Mouse (Mus musculus) MEL (cell line): ENCODE results near the gene Car6. TPM values are rescaled to one million over a fixed set of nuclear protein-coding genes. Genes with fewer than 3 reads are reported as not detected.

Experiments
- DNase-seq: peaks from one replicate; pipeline ENCODE4 v3.0.0; 2011; ENCODE audit warnings: low read depth, low spot score
- H3K27ac ChIP-seq: 2 replicates; pipeline ENCODE4 v1.5.1; 2012; ENCODE audit warnings: low read depth, mild to moderate bottlenecking, control low read depth, low read length, moderate library complexity; ENCODE audit not compliant: control insufficient read depth
- H3K27me3 ChIP-seq, 2 experiments: fragments of 150-350 bp in 1 of 2; sonication (generic) in 1 of 2; 2 replicates each; pipeline ENCODE4 v1.6.1; 2012; ENCODE audit warnings: low read length in 2 of 2, mild to moderate bottlenecking in 2 of 2, improper control_type of control experiment in 1 of 2, moderate library complexity in 1 of 2; ENCODE audit not compliant: insufficient read depth in 2 of 2, control insufficient read depth in 1 of 2
- H3K36me3 ChIP-seq, 2 experiments: 2 replicates each; pipeline ENCODE4 v1.6.1; 2012 to 2014; ENCODE audit warnings: low read length in 2 of 2, improper control_type of control experiment in 1 of 2, inconsistent platforms in 1 of 2, mild to moderate bottlenecking in 1 of 2; ENCODE audit not compliant: insufficient read depth in 2 of 2, control insufficient read depth in 1 of 2
- H3K4me1 ChIP-seq, 2 experiments: fragments of 150-350 bp in 1 of 2; sonication (generic) in 1 of 2; 2 replicates each; pipeline ENCODE4 v1.6.1; 2012; ENCODE audit warnings: low read length in 2 of 2, improper control_type of control experiment in 1 of 2, mild to moderate bottlenecking in 1 of 2; ENCODE audit not compliant: insufficient read depth in 2 of 2, control insufficient read depth in 1 of 2
- H3K4me3 ChIP-seq, 2 experiments: fragments of 150-350 bp in 1 of 2; sonication (generic) in 1 of 2; 2 replicates each; pipeline ENCODE4 v1.5.1; 2012; ENCODE audit warnings: low read depth in 2 of 2, low read length in 2 of 2, mild to moderate bottlenecking in 2 of 2, moderate library complexity in 2 of 2, control low read depth in 1 of 2, improper control_type of control experiment in 1 of 2; ENCODE audit not compliant: control insufficient read depth in 1 of 2, insufficient read depth in 1 of 2
- H3K79me2 ChIP-seq: 2 replicates; pipeline ENCODE4 v1.6.1; 2012; ENCODE audit warnings: mild to moderate bottlenecking, low read length, moderate library complexity; ENCODE audit not compliant: control insufficient read depth, poor library complexity, insufficient read depth
- H3K9ac ChIP-seq: 2 replicates; pipeline ENCODE4 v1.6.1; 2012; ENCODE audit warnings: low read depth, mild to moderate bottlenecking, control low read depth, low read length, moderate library complexity; ENCODE audit not compliant: control insufficient read depth, poor library complexity, severe bottlenecking
- H3K9me3 ChIP-seq: fragments of 150-350 bp; sonication (generic); replicated peaks from 2 replicates; pipeline ENCODE4 v1.6.1; 2012; ENCODE audit warnings: mild to moderate bottlenecking, low read length, improper control_type of control experiment, moderate library complexity; ENCODE audit not compliant: insufficient read depth
- CHD1 ChIP-seq: IDR thresholded peaks from 2 replicates; pipeline ENCODE4 v1.6.1; 2012; ENCODE audit warnings: low read depth, mild to moderate bottlenecking, inconsistent platforms, low read length, improper control_type of control experiment
- CHD2 ChIP-seq: IDR thresholded peaks from 2 replicates; pipeline ENCODE4 v1.6.1; 2011; ENCODE audit warnings: low read length, improper control_type of control experiment
- CTCF ChIP-seq, 3 experiments: IDR thresholded peaks in 2 of 3; conservative IDR thresholded peaks in 1 of 3; 2 replicates each; pipeline ENCODE4 v1.5.1; 2011 to 2012; ENCODE audit warnings: low read length in 3 of 3, low read depth in 2 of 3, mild to moderate bottlenecking in 2 of 3, improper control_type of control experiment in 1 of 3, inconsistent platforms in 1 of 3, mixed read lengths in 1 of 3, moderate library complexity in 1 of 3; ENCODE audit not compliant: control insufficient read depth in 1 of 3, insufficient read depth in 1 of 3, poor library complexity in 1 of 3, severe bottlenecking in 1 of 3
- E2F4 ChIP-seq: IDR thresholded peaks from 2 replicates; pipeline ENCODE4 v1.6.1; 2011; ENCODE audit warnings: low read depth, low read length, improper control_type of control experiment, borderline replicate concordance
- EP300 ChIP-seq, 2 experiments: IDR thresholded peaks; 2 replicates each; pipeline ENCODE4 v1.6.1; 2011; ENCODE audit warnings: improper control_type of control experiment in 2 of 2, low read length in 2 of 2, low read depth in 1 of 2, mild to moderate bottlenecking in 1 of 2
- GABPA ChIP-seq: IDR thresholded peaks from 2 replicates; pipeline ENCODE4 v1.6.1; 2012; ENCODE audit warnings: low read depth, mild to moderate bottlenecking, inconsistent platforms, low read length, improper control_type of control experiment, moderate library complexity
- GATA1 ChIP-seq: IDR thresholded peaks from 2 replicates; pipeline ENCODE4 v1.6.1; 2011; ENCODE audit warnings: low read depth, low read length, improper control_type of control experiment
- HCFC1 ChIP-seq: IDR thresholded peaks from 2 replicates; pipeline ENCODE4 v1.6.1; 2012; ENCODE audit warnings: low read depth, mild to moderate bottlenecking, inconsistent platforms, low read length, improper control_type of control experiment, moderate library complexity
- MAX ChIP-seq: IDR thresholded peaks from 2 replicates; pipeline ENCODE4 v1.6.1; 2011; ENCODE audit warnings: low read length, improper control_type of control experiment
- MAZ ChIP-seq: IDR thresholded peaks from 2 replicates; pipeline ENCODE4 v1.6.1; 2012; ENCODE audit warnings: low read depth, mild to moderate bottlenecking, inconsistent platforms, low read length, improper control_type of control experiment
- MYB ChIP-seq: IDR thresholded peaks from 2 replicates; pipeline ENCODE4 v1.6.1; 2011; ENCODE audit warnings: mild to moderate bottlenecking, low read depth, low read length, improper control_type of control experiment
- MYC ChIP-seq: IDR thresholded peaks from 2 replicates; pipeline ENCODE4 v1.6.1; 2011; ENCODE audit warnings: low read depth, mild to moderate bottlenecking, low read length, improper control_type of control experiment, moderate library complexity
- POLR2A ChIP-seq, 2 experiments: IDR thresholded peaks; 2 replicates each; pipeline ENCODE4 v1.6.1; 2011 to 2012; ENCODE audit warnings: low read length in 2 of 2, mild to moderate bottlenecking in 2 of 2, control low read depth in 1 of 2, improper control_type of control experiment in 1 of 2, low read depth in 1 of 2, moderate library complexity in 1 of 2; ENCODE audit not compliant: control insufficient read depth in 1 of 2, insufficient read depth in 1 of 2, poor library complexity in 1 of 2
- POLR2AphosphoS2 ChIP-seq: IDR thresholded peaks from 2 replicates; pipeline ENCODE4 v1.6.1; 2011; ENCODE audit warnings: low read length, improper control_type of control experiment
- POLR2AphosphoS5 ChIP-seq: IDR thresholded peaks from 2 replicates; pipeline ENCODE4 v1.6.1; 2012; ENCODE audit warnings: low read depth, borderline replicate concordance, mild to moderate bottlenecking, inconsistent platforms, low read length, moderate library complexity, mixed read lengths
- RAD21 ChIP-seq: IDR thresholded peaks from 2 replicates; pipeline ENCODE4 v1.6.1; 2011; ENCODE audit warnings: mild to moderate bottlenecking, low read depth, low read length, improper control_type of control experiment
- SIN3A ChIP-seq: IDR thresholded peaks from 2 replicates; pipeline ENCODE4 v1.6.1; 2012; ENCODE audit warnings: low read length, improper control_type of control experiment, inconsistent platforms
- SMC3 ChIP-seq: IDR thresholded peaks from 2 replicates; pipeline ENCODE4 v1.6.1; 2011; ENCODE audit warnings: low read depth, low read length, improper control_type of control experiment
- TAL1 ChIP-seq: IDR thresholded peaks from 2 replicates; pipeline ENCODE4 v1.6.1; 2012; ENCODE audit warnings: mild to moderate bottlenecking, inconsistent platforms, low read length, moderate library complexity, mixed read lengths
- TCF12 ChIP-seq: IDR thresholded peaks from 2 replicates; pipeline ENCODE4 v1.6.1; 2014; ENCODE audit warnings: low read depth, mild to moderate bottlenecking, inconsistent platforms, low read length, improper control_type of control experiment, moderate library complexity
- UBTF ChIP-seq: IDR thresholded peaks from 2 replicates; pipeline ENCODE4 v1.6.1; 2012; ENCODE audit warnings: low read depth, mild to moderate bottlenecking, inconsistent platforms, low read length, improper control_type of control experiment, moderate library complexity, borderline replicate concordance; ENCODE audit not compliant: insufficient read depth
- USF2 ChIP-seq, 2 experiments: IDR thresholded peaks; 2 replicates each; pipeline ENCODE4 v1.6.1; 2011 to 2012; ENCODE audit warnings: improper control_type of control experiment in 2 of 2, low read length in 2 of 2, borderline replicate concordance in 1 of 2, inconsistent platforms in 1 of 2, low read depth in 1 of 2, mild to moderate bottlenecking in 1 of 2; ENCODE audit not compliant: insufficient read depth in 1 of 2
- ZKSCAN1 ChIP-seq: IDR thresholded peaks from 2 replicates; pipeline ENCODE4 v1.6.1; 2012; ENCODE audit warnings: low read depth, mild to moderate bottlenecking, inconsistent platforms, low read length, improper control_type of control experiment, moderate library complexity
- ZNF384 ChIP-seq: IDR thresholded peaks from 2 replicates; pipeline ENCODE4 v1.6.1; 2012; ENCODE audit warnings: low read depth, mild to moderate bottlenecking, inconsistent platforms, low read length, improper control_type of control experiment
- polyA plus RNA-seq, 2 experiments: library from polyadenylated mRNA; stranded (reverse) in 1 of 2; unstranded in 1 of 2; fragments of >175 nt in 1 of 2; fragments of >200 nt in 1 of 2; gene quantifications; 2 replicates each; pipeline versions ENCODE4 v1.2.1 to v1.2.4; 2012; ENCODE audit warnings: low replicate concordance in 2 of 2, low read depth in 1 of 2; ENCODE audit not compliant: insufficient read length in 2 of 2, insufficient read depth in 1 of 2, missing spikeins in 1 of 2
- total RNA-seq: library from RNA; depleted of rRNA; stranded (reverse); fragments of 300-350 nt; gene quantifications from 2 replicates; pipeline ENCODE4 v1.2.3, GENCODE M21; 2012

Car6 gene
- total and polyA plus RNA-seq, 3 experiments: 0.19 TPM; not detected in 2

DNA sequence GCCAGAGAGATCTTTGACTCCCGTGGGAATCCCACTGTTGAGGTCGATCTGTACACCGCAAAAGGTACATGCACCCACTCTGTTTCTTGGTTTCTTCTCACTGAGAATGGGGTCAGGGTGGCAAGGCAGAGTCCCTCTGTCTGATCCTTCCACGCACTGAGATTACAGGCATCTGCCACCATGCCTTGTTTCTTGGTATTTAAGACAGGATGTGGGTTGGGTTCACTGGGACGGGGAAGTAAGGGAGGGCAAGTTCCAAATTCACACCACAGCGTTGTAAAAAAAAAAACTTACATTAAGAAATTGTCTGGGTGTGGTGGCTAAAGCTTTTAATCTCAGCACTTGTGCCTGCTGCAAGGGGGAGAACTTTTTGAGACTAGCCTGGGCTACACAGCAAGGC lies 38.4 kb upstream of the Car6 start:
- peaks cover 7 to 36% of the 10 kb centered on the region in 2 experiments for H3K4me1 ChIP-seq

DNA sequence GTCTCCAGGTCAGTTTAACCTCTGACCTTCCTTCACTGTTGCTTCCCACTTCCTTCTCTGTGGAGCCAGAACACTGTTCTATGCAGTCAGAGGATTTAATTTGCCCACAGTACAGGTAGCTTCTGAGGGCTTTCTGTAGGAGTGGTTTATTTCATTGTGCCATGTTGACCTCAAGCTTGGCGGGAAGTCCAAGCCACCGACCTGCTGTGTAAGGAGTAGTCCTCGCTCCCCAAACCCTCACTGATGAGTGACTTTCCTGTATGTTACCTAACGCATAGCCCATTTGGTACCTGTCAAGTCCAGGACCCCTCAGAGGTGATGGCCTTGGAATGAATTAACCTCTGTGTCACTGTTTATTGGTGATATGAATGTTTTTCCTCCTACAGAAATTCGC lies 38.0 kb upstream of the Car6 start:
- Histone ChIP-seq H3K27me3 (no peaks in the 10 kb centered on the region), H3K36me3 (peaks cover 19 to 40% of the 10 kb centered on the region in 2 experiments), H3K9me3 (no peaks in the 10 kb centered on the region), H3K27ac (peak overlapping the region; percentile 88), H3K9ac (peak overlapping the region; percentile 92), H3K4me1 (peaks cover 7 to 37% of the 10 kb centered on the region in 2 experiments), H3K79me2 (peaks cover 52% of the 10 kb centered on the region), H3K4me3 (peak overlapping the region; percentile 50 to 99)
- no peak for DNase-seq
- TF ChIP-seq GATA1: no peak
- TF ChIP-seq CHD2: no peak
- no peak for TF ChIP-seq POLR2AphosphoS2
- TF ChIP-seq SMC3: no peak
- TF ChIP-seq CHD1: no peak
- TF ChIP-seq SIN3A: no peak
- no peak for TF ChIP-seq USF2 (IDR thresholded peaks at IDR 0.05; ENCODE audit: borderline replicate concordance in 1 of 2, insufficient read depth in 1 of 2, low read depth in 1 of 2, low read length in 2 of 2)

More for the DNA sequence above, 38.4 kb upstream of the Car6 start:
- Histone ChIP-seq H3K27me3 (no peaks in the 10 kb centered on the region), H3K9me3 (no peaks in the 10 kb centered on the region), H3K79me2 (peaks cover 52% of the 10 kb centered on the region), H3K9ac (peak overlapping the region; percentile 92; the same call in 1 of the 2 replicates), H3K27ac (peak overlapping the region; percentile 88), H3K4me3 (peak overlapping the region; percentile 50 to 99; a peak in 3 of 4 replicates), H3K36me3 (peaks cover 21 to 40% of the 10 kb centered on the region in 2 experiments)
- DNase-seq: peak; percentile 54
- TF ChIP-seq MYC: 0 out of 2 replicates have a peak, but pooled peaks have one; percentile 23
- peak; percentile 71; the same call in 1 of the 2 replicates for TF ChIP-seq ZNF384
- no peak for TF ChIP-seq SIN3A

DNA sequence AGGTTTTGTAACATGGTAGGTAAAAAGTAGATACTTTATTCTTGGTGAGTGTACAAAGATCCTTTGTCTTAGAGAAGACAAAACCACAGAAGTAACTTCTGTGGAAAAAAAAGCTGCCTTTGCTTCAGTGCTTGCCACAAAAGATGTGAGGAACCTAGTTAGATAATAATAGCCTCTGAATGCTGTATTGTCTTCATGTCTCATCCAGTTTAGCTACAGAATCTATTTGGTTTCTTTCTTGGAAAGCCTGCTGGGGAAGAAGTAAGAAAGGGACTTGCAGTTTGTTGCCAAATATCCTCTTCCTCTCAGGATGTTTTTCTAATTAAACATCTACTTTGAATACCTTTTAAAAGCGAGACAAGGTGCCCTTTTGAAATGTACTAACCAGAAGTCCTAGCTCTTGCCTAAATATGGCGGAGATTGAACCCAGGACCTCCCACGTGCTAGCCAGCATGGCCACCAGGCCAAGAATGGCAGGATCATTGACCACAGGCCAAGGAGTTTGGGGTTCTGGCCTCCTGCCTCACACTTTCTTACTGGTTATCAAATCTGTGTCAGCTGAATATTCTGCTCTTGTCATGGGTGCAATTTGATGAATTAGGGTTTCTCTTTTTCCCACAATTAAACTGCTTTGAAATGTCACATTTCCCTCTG lies 37.4 kb upstream of the Car6 start:
- peak; percentile 62 for DNase-seq
- Histone ChIP-seq H3K79me2 (peaks cover 52% of the 10 kb centered on the region), H3K27me3 (no peaks in the 10 kb centered on the region), H3K27ac (peak overlapping the region; percentile 88), H3K9me3 (no peaks in the 10 kb centered on the region), H3K36me3 (peaks cover 18 to 40% of the 10 kb centered on the region in 2 experiments), H3K4me1 (peaks cover 7 to 37% of the 10 kb centered on the region in 2 experiments), H3K4me3 (peak overlapping the region; percentile 91 to 99), H3K9ac (peak overlapping the region; percentile 92)
- TF ChIP-seq MAZ: no peak
- no peak for TF ChIP-seq MYB
- TF ChIP-seq E2F4: no peak
- TF ChIP-seq TCF12: no peak
- TF ChIP-seq HCFC1: no peak
- no peak for TF ChIP-seq TAL1
- TF ChIP-seq ZKSCAN1: no peak
- no peak for TF ChIP-seq CTCF (IDR thresholded peaks at IDR 0.05 in 2 of 3, conservative IDR thresholded peaks at IDR 0.05 in 1 of 3; ENCODE audit: control insufficient read depth in 1 of 3, insufficient read depth in 1 of 3, low read depth in 2 of 3, low read length in 3 of 3, poor library complexity in 1 of 3, severe bottlenecking in 1 of 3)
- no peak for TF ChIP-seq GATA1
- TF ChIP-seq MAX: peak; percentile 76
- no peak; a peak in 1 of 4 replicates for TF ChIP-seq EP300 (IDR thresholded peaks at IDR 0.05; ENCODE audit: low read depth in 1 of 2, low read length in 2 of 2)
- peak; percentile 16; the same call in 1 of the 2 replicates for TF ChIP-seq SIN3A
- no peak for TF ChIP-seq CHD1
- TF ChIP-seq RAD21: no peak
- peak; percentile 57; the same call in 1 of the 2 replicates for TF ChIP-seq ZNF384
- no peak for TF ChIP-seq UBTF
- TF ChIP-seq GABPA: no peak
- TF ChIP-seq POLR2A (IDR thresholded peaks at IDR 0.05; ENCODE audit: control insufficient read depth in 1 of 2, insufficient read depth in 1 of 2, low read depth in 1 of 2, low read length in 2 of 2, poor library complexity in 1 of 2): 0 out of 4 replicates have a peak, but pooled peaks of 1 of the 2 experiments have one; percentile 5
- no peak for TF ChIP-seq POLR2AphosphoS5
